Mouse (Mus musculus) spleen, adult 2 months (tissue): ENCODE measurements at regions not wholly inside any gene's neighbourhood (a gene's known extent, or its start where the extent isn't known, plus 50 kb on each side); places are given as distances from the start of the nearest gene placed in this dataset.

Source experiments
- DNase-seq, 2 experiments: peaks; one replicate each; pipeline versions ENCODE4 v3.0.0 to v3.0.0-alpha.2; 2012 to 2021; ENCODE audit warnings: low spot score in 2 of 2, low read depth in 1 of 2
- H3K27ac ChIP-seq: fragments of 200-500 bp; 2 replicates; pipeline ENCODE4 v1.5.1; 2012; ENCODE audit warnings: low read length, inconsistent platforms; ENCODE audit not compliant: insufficient read depth
- H3K27me3 ChIP-seq: fragments of 200-500 bp; 2 replicates; pipeline ENCODE4 v1.6.1; 2012; ENCODE audit warnings: mild to moderate bottlenecking, moderate library complexity, low read length, inconsistent platforms; ENCODE audit not compliant: control insufficient read depth, insufficient read depth
- H3K36me3 ChIP-seq: fragments of 200-500 bp; 2 replicates; pipeline ENCODE4 v1.6.1; 2012; ENCODE audit warnings: mild to moderate bottlenecking, low read length, inconsistent platforms; ENCODE audit not compliant: control insufficient read depth, insufficient read depth
- H3K4me1 ChIP-seq: fragments of 200-500 bp; 2 replicates; pipeline ENCODE4 v1.6.1; 2011; ENCODE audit warnings: inconsistent platforms; ENCODE audit not compliant: control insufficient read depth, insufficient read depth, insufficient read length
- H3K4me3 ChIP-seq: fragments of 200-500 bp; 2 replicates; pipeline ENCODE4 v1.5.1; 2011; ENCODE audit warnings: mild to moderate bottlenecking, inconsistent platforms; ENCODE audit not compliant: insufficient read depth, insufficient read length; ENCODE audit errors: extremely low read depth
- CTCF ChIP-seq: fragments of 200-500 bp; IDR thresholded peaks from 2 replicates; pipeline ENCODE4 v1.5.1; 2011; ENCODE audit warnings: mild to moderate bottlenecking, inconsistent platforms; ENCODE audit not compliant: insufficient read depth, insufficient read length, insufficient replicate concordance; ENCODE audit errors: extremely low read depth
- POLR2A ChIP-seq: fragments of 200-500 bp; IDR thresholded peaks from 2 replicates; pipeline ENCODE4 v1.6.1; 2011; ENCODE audit warnings: low read depth, low read length, inconsistent platforms
- WGBS: fragments of 180-500 bp; shearing (Covaris S2); methylation state at CpG from one replicate; pipeline ENCODE4 v1.1.7; 2018; 5-methylcytosine and 5-hydroxymethylcytosine counted together

DNA sequence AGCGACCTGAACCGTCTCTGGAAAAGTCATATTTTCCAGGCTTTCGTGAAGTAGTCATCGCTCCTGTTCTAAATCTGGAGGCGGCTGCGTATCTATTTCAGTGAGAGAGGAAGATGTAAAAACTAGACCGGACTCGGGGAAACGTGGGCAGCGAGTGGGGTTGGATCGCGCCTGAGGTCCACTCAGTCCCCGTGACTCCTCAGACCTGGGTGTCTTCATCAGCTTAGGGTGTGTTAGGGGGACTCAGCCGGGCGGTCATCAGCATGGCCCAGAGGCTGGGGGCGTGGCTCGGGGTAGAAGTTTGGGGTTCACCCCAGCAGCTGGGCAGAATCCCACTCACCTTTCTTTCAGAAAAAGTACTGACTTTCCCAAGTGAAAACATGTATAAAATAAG, 85.6 kb upstream of the Arid1b start:
- H3K27me3 ChIP-seq, result no peaks in the 10 kb centered on the region
- H3K36me3 ChIP-seq, result no peaks in the 10 kb centered on the region
- TF ChIP-seq POLR2A (no peak), CTCF (no peak)
- peak in 1 of 2 experiments; percentile 12 for DNase-seq
- H3K4me1 ChIP-seq, result no peaks in the 10 kb centered on the region; the same call in 1 of the 2 replicates
- 5% methylated on average over 17 of the region's 17 CpGs for WGBS
- peak overlapping the region; percentile 46 for H3K27ac ChIP-seq
- peak overlapping the region; percentile 67 for H3K4me3 ChIP-seq

DNA sequence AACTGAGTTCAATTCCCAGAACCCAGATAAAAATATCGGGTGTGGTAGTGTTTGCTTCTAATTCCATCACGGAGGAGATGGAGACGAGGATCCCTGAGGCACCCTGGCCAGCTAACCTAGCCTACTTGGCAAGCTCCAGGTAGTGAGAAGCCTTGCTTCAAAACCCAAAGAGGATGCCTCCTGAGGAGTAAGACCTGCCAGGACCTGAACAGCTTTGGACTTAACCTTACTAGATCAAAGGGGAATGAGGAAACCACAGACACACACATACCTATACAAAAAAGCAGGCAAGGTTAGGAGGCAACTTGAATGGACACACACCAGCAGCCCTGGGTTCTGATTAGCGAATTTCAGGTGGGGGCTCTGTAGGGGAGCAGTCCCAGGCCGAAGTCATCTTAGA, 84.0 kb upstream of the Arid1b start:
- H3K36me3 ChIP-seq, result no peaks in the 10 kb centered on the region
- no peaks in the 10 kb centered on the region for H3K27me3 ChIP-seq
- 88% methylated on average over 5 of the region's 5 CpGs for WGBS
- no peak overlapping the region for H3K4me3 ChIP-seq
- DNase-seq, result no peak
- no peak overlapping the region for H3K27ac ChIP-seq
- TF ChIP-seq POLR2A (no peak), CTCF (no peak)
- no peaks in the 10 kb centered on the region; the same call in 1 of the 2 replicates for H3K4me1 ChIP-seq

DNA sequence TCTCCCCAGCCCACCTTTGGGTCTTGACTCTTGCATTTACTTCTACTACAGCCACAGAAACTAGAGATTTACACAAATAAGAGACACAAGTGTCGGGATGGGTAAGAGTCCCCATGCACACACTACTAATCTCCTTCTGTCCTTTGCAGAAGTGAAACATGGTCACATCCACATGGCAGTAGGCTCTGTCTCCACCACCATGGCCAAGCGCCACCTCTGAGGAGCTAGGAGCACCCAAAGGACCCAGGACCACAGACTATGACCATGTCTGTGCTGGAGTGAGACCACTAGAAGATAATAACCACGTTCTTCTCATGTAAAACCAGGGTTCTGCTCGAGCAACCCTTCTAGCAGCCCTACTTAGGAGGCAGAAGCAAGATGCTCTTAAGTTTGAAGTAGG, 81.1 kb upstream of the Arid1b start:
- DNase-seq, result no peak

DNA sequence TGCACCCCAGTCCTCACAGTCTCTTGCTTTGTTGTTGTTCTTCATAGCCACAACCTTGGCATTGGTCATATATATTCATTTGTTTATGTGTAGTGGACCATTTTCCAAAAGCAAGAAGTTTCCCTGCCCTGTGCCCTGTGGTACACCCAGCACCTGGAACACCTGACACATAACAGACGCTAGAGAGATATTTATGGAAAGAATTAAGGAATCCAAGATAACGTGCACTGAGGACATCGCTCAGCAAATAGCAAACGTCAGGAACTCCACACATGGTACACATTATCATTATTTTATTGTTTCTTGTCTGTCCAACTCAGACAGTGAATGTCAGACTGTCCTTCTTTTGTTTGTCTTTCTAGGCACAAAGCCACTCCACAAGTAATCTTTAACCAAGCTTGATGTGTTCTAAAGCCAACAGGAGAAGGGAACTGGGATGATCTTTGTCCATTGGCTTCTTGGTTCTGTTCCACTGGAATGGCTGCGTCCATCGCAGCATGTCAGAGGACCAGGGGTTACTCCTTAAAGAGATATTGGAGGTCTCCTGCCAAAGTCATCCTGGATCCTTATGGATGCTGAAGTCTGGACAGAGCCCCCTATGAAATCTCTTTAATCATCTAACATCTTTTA, 74.2 kb upstream of the Arid1b start:
- no peaks in the 10 kb centered on the region; the same call in 1 of the 2 replicates for H3K4me1 ChIP-seq
- H3K4me3 ChIP-seq, result no peak overlapping the region
- DNase-seq, result no peak
- TF ChIP-seq CTCF (no peak), POLR2A (no peak)
- H3K36me3 ChIP-seq, result no peaks in the 10 kb centered on the region
- WGBS, result 89% methylated on average over 6 of the region's 6 CpGs
- no peak overlapping the region for H3K27ac ChIP-seq
- H3K27me3 ChIP-seq, result no peaks in the 10 kb centered on the region

More for the DNA sequence above, 81.1 kb upstream of the Arid1b start:
- Histone ChIP-seq H3K4me1 (no peaks in the 10 kb centered on the region), H3K27me3 (no peaks in the 10 kb centered on the region), H3K36me3 (no peaks in the 10 kb centered on the region), H3K4me3 (no peak overlapping the region), H3K27ac (no peak overlapping the region)
- WGBS, result 72% methylated on average over 4 of the region's 4 CpGs
- no peak for TF ChIP-seq CTCF
- TF ChIP-seq POLR2A, result no peak

DNA sequence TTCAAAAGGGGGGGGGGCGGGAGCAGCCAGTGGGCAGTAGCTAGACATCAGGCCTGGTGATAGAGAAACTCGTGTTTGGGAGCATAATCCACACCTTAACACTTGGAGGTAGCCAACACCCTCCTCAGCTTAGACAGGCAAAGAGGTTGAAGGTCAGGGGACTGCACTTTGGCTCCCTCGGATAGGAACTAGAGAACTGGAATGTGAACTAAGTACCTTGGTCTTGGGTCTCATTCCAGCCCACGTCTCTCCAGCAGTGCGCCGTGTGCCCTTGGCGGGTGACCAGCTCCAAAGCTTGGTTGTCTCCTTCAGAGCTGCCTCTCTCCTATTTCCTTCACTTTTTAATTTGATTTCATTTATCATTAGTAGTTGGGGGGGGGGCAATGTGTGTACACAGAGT, 73.0 kb upstream of the Arid1b start:
- Histone ChIP-seq H3K4me3 (no peak overlapping the region), H3K27me3 (no peaks in the 10 kb centered on the region), H3K27ac (no peak overlapping the region), H3K36me3 (no peaks in the 10 kb centered on the region), H3K4me1 (no peaks in the 10 kb centered on the region; the same call in 1 of the 2 replicates)
- WGBS, result 89% methylated on average over 7 of the region's 7 CpGs
- TF ChIP-seq CTCF (no peak), POLR2A (no peak)
- no peak for DNase-seq

DNA sequence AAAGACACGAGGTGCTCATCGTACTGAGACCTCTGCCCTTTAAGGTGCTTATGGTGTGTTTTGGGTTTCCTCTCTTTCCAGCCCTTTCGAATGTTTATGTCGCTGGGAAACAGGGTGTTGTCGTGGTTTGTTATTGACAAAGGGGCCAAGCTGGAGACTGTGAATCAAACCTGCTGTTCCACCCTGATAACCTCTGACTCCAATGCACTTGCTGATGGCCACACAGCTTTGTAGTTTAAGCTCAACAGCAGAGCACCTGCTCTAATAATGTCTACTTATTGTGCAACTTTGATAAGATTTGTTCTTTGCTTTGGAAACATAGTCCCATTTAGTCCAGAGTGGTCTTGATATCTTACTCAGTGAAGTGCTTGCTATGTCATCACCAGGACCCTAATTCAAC, 65.5 kb upstream of the Arid1b start:
- H3K27me3 ChIP-seq, result no peaks in the 10 kb centered on the region
- H3K27ac ChIP-seq, result no peak overlapping the region
- no peak for DNase-seq
- 73% methylated on average over 5 of the region's 5 CpGs for WGBS
- H3K4me3 ChIP-seq, result no peak overlapping the region
- H3K4me1 ChIP-seq, result no peaks in the 10 kb centered on the region; the same call in none of the 2 replicates
- TF ChIP-seq CTCF, result no peak
- TF ChIP-seq POLR2A, result no peak
- no peaks in the 10 kb centered on the region for H3K36me3 ChIP-seq

DNA sequence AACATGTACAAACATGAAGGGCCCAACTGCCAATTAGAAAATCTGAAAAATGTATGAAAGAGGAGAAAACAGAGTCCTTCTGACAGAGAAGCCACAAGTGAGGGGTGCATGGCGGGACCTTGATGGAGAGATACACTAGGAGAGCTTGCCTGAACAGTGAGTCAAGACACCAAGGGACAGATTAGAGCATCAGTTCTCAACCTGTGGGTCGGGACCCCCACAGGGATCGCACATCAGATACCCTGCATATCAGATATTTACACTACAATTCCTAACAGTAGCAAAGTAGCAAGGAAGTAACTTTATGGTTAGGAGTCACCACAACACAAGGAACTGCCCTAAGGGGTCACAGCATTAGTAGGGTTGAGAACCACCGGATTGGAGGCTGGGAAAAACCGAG, 58.9 kb upstream of the Arid1b start:
- Histone ChIP-seq H3K27ac (no peak overlapping the region), H3K36me3 (no peaks in the 10 kb centered on the region), H3K4me3 (no peak overlapping the region), H3K4me1 (no peaks in the 10 kb centered on the region), H3K27me3 (no peaks in the 10 kb centered on the region; the same call in 1 of the 2 replicates)
- no peak for TF ChIP-seq POLR2A
- no peak for TF ChIP-seq CTCF
- DNase-seq, result no peak
- 90% methylated on average over 5 of the region's 5 CpGs for WGBS
